Mouse (Mus musculus): ENCODE data around the gene H2-DMb2.

GRCm38 (mm10) chr17:34122188-34122984, 20.7 kb upstream of the H2-DMb2 start, which contains the start of gene Brd2:
- TF ChIP-seq CTCF (IDR thresholded peaks at IDR 0.05; ENCODE audit: low read depth) (no peak), EP300 (IDR thresholded peaks at IDR 0.05; ENCODE audit: low read depth) (peak; percentile 85)

Data from heart, postnatal 0 days (tissue).